In the genomic region with DNA sequence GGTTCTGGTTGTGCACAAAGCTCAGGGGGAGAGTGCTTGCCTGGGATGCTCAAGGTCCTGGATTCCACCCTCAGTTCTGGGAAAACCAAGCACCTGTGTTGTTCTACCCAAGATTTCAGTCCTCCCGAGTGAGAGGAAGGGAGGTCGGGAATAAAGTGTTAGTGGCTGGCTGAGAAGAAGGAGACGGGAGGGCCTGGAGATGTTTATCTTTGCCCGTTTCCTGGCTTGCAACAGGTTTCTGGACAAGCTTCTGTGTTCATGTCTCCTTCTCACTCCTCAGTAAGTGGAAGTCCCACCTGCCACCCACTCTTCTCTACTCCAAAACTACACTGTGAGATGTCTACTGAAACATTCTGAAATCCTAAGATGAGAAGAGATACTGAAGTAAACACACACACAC, we compare ENCODE assay signal across 19 mouse cellular contexts. TPM values are rescaled to one million over a fixed set of nuclear protein-coding genes. Genes with fewer than 3 reads are reported as not detected.
DNase-seq lines count a peak whose midpoint lies in the region; ATAC-seq and TF ChIP-seq lines count a peak whose summit lies in the region.
"Had no signal": no experiment of that assay in that cellular context is flagged by ENCODE, and none has a peak within 500 bp of the region (broad histone marks: within the 10 kb centered on the region; RNA-seq: fewer than 3 reads in every experiment).

No protein-coding gene starts in this region.

- H3K27me3 ChIP-seq in heart, embryonic 13.5 days (replicated peaks): peaks cover 4% of the 10 kb centered on the region; the same call in 1 of the 2 replicates
- H3K27me3 ChIP-seq in kidney, embryonic 16.5 days (ENCODE audit: insufficient read depth, low read length): no peaks in the 10 kb centered on the region
- no peaks in the 10 kb centered on the region; the same call in 1 of the 2 replicates for H3K27me3 ChIP-seq in stomach, embryonic 16.5 days (ENCODE audit: control insufficient read depth, insufficient read depth, low read length)
- H3K27me3 ChIP-seq in stomach, postnatal 0 days (ENCODE audit: control insufficient read depth, insufficient read depth, low read length): no peaks in the 10 kb centered on the region
- H3K27me3 ChIP-seq in intestine, postnatal 0 days (replicated peaks; ENCODE audit: control insufficient read depth, insufficient read depth, low read length): no peaks in the 10 kb centered on the region
- H3K27me3 ChIP-seq: embryonic facial prominence, embryonic 15.5 days; neural tube, embryonic 13.5 days; Patski had no signal

- ATAC-seq in heart, embryonic 13.5 days (ENCODE audit: extremely low read depth, insufficient number of reproducible peaks, low FRiP score, low TSS enrichment): no peak
- no peak for ATAC-seq in kidney, embryonic 16.5 days (ENCODE audit: low FRiP score, low TSS enrichment)
- no peak for ATAC-seq in stomach, embryonic 16.5 days (ENCODE audit: insufficient read depth, low FRiP score)
- no peak for ATAC-seq in stomach, postnatal 0 days (ENCODE audit: low FRiP score, low TSS enrichment)
- no peak for ATAC-seq in intestine, postnatal 0 days
- ATAC-seq: Patski had no signal

- H3K4me3 ChIP-seq in heart, embryonic 13.5 days: no peak overlapping the region
- no peak overlapping the region for H3K4me3 ChIP-seq in kidney, embryonic 16.5 days (ENCODE audit: low read length)
- no peak overlapping the region for H3K4me3 ChIP-seq in stomach, embryonic 16.5 days (replicated peaks; ENCODE audit: low read length)
- no peak overlapping the region for H3K4me3 ChIP-seq in stomach, postnatal 0 days (ENCODE audit: low read depth, low read length)
- no peak overlapping the region for H3K4me3 ChIP-seq in intestine, postnatal 0 days (ENCODE audit: low read depth, low read length)
- H3K4me3 ChIP-seq: embryonic facial prominence, embryonic 15.5 days; forebrain, embryonic 10.5 days; layer of hippocampus, adult 2 months; liver, embryonic 12.5 days; neural tube, embryonic 13.5 days had no signal

- TF ChIP-seq EP300 in stomach, postnatal 0 days (optimal IDR thresholded peaks at IDR 0.05): no peak

- intact Hi-C loops in heart, postnatal 10 days (cut with DNase I): no loop called here

- H3K4me2 ChIP-seq in heart, embryonic 13.5 days: no peak overlapping the region
- H3K4me2 ChIP-seq in kidney, embryonic 16.5 days (replicated peaks; ENCODE audit: low read depth, low read length): no peak overlapping the region
- no peak overlapping the region for H3K4me2 ChIP-seq in stomach, embryonic 16.5 days (ENCODE audit: low read depth, low read length)
- H3K4me2 ChIP-seq in stomach, postnatal 0 days (replicated peaks; ENCODE audit: low read depth): no peak overlapping the region
- H3K4me2 ChIP-seq in intestine, postnatal 0 days (replicated peaks; ENCODE audit: low read depth): no peak overlapping the region
- H3K4me2 ChIP-seq: embryonic facial prominence, embryonic 15.5 days; heart, embryonic 11.5 days; hindbrain, embryonic 14.5 days; liver, embryonic 12.5 days; midbrain, embryonic 11.5 days; neural tube, embryonic 13.5 days had no signal

- no peak for TF ChIP-seq CTCF in stomach, postnatal 0 days (IDR thresholded peaks at IDR 0.05; ENCODE audit: low read depth)
- TF ChIP-seq CTCF in intestine, postnatal 0 days (IDR thresholded peaks at IDR 0.05; ENCODE audit: low read depth): no peak

- 47% methylated on average over 4 of the region's 4 CpGs for WGBS in heart, embryonic 13.5 days
- 12% methylated on average over 4 of the region's 4 CpGs for WGBS in kidney, embryonic 16.5 days
- 32% methylated on average over 4 of the region's 4 CpGs for WGBS in stomach, embryonic 16.5 days
- 25% methylated on average over 4 of the region's 4 CpGs for WGBS in stomach, postnatal 0 days
- WGBS in intestine, postnatal 0 days: 32% methylated on average over 4 of the region's 4 CpGs

- H3K9me3 ChIP-seq in heart, embryonic 13.5 days: no peaks in the 10 kb centered on the region
- no peaks in the 10 kb centered on the region for H3K9me3 ChIP-seq in kidney, embryonic 16.5 days (ENCODE audit: low read length)
- H3K9me3 ChIP-seq in stomach, embryonic 16.5 days (replicated peaks; ENCODE audit: control insufficient read depth, low read length): no peaks in the 10 kb centered on the region
- no peaks in the 10 kb centered on the region for H3K9me3 ChIP-seq in stomach, postnatal 0 days (ENCODE audit: control insufficient read depth, low read length)
- H3K9me3 ChIP-seq in intestine, postnatal 0 days (ENCODE audit: control insufficient read depth): no peaks in the 10 kb centered on the region
- H3K9me3 ChIP-seq: embryonic facial prominence, embryonic 15.5 days; forebrain, embryonic 10.5 days; liver, embryonic 12.5 days; neural tube, embryonic 13.5 days had no signal

- H3K36me3 ChIP-seq in heart, embryonic 13.5 days: no peaks in the 10 kb centered on the region
- H3K36me3 ChIP-seq in kidney, embryonic 16.5 days (ENCODE audit: insufficient read depth, low read length): no peaks in the 10 kb centered on the region
- no peaks in the 10 kb centered on the region for H3K36me3 ChIP-seq in stomach, embryonic 16.5 days (ENCODE audit: control insufficient read depth, insufficient read depth, low read length)
- H3K36me3 ChIP-seq in stomach, postnatal 0 days (ENCODE audit: control insufficient read depth, insufficient read depth, low read length): no peaks in the 10 kb centered on the region
- no peaks in the 10 kb centered on the region for H3K36me3 ChIP-seq in intestine, postnatal 0 days (ENCODE audit: control insufficient read depth, insufficient read depth)
- H3K36me3 ChIP-seq: embryonic facial prominence, embryonic 15.5 days; forebrain, embryonic 10.5 days; liver, embryonic 12.5 days; neural tube, embryonic 13.5 days had no signal

- peaks cover 39% of the 10 kb centered on the region for H3K4me1 ChIP-seq in heart, embryonic 13.5 days
- H3K4me1 ChIP-seq in kidney, embryonic 16.5 days (ENCODE audit: insufficient read depth, low read length): peaks cover 61% of the 10 kb centered on the region
- peaks cover 2% of the 10 kb centered on the region; the same call in 1 of the 2 replicates for H3K4me1 ChIP-seq in stomach, embryonic 16.5 days (ENCODE audit: control insufficient read depth, insufficient read depth, low read length)
- H3K4me1 ChIP-seq in stomach, postnatal 0 days (replicated peaks; ENCODE audit: control insufficient read depth, insufficient read depth): no peaks in the 10 kb centered on the region
- H3K4me1 ChIP-seq in intestine, postnatal 0 days (replicated peaks; ENCODE audit: control insufficient read depth, insufficient read depth, low read length): no peaks in the 10 kb centered on the region
- H3K4me1 ChIP-seq: neural tube, embryonic 13.5 days had no signal

- H3K9ac ChIP-seq in heart, embryonic 13.5 days: no peak overlapping the region
- no peak overlapping the region for H3K9ac ChIP-seq in kidney, embryonic 16.5 days (replicated peaks; ENCODE audit: low read length)
- H3K9ac ChIP-seq in stomach, embryonic 16.5 days (ENCODE audit: low read length): no peak overlapping the region
- no peak overlapping the region for H3K9ac ChIP-seq in stomach, postnatal 0 days (ENCODE audit: low read length)
- no peak overlapping the region for H3K9ac ChIP-seq in intestine, postnatal 0 days (ENCODE audit: low read depth, low read length)
- H3K9ac ChIP-seq: embryonic facial prominence, embryonic 15.5 days; hindbrain, embryonic 14.5 days; liver, embryonic 12.5 days; neural tube, embryonic 13.5 days had no signal

- DNase-seq in heart, postnatal 10 days: no peak
- no peak for DNase-seq in kidney, adult 18-20 months
- no peak for DNase-seq in stomach, postnatal 0 days (ENCODE audit: low spot score)
- DNase-seq in cerebellum, adult 9-11 months: no peak
- DNase-seq: cerebellum, postnatal 10 days; left cerebral cortex, postnatal 4 days had no signal

- peak overlapping the region; percentile 39; the same call in 1 of the 2 replicates for H3K27ac ChIP-seq in heart, embryonic 13.5 days (replicated peaks)
- H3K27ac ChIP-seq in kidney, embryonic 16.5 days (ENCODE audit: low read length): peak overlapping the region; percentile 67
- 0 out of 2 replicates have a peak overlapping the region, but pooled peaks have one; percentile 32 for H3K27ac ChIP-seq in stomach, embryonic 16.5 days (ENCODE audit: low read length)
- H3K27ac ChIP-seq in stomach, postnatal 0 days (replicated peaks): no peak overlapping the region
- H3K27ac ChIP-seq in intestine, postnatal 0 days (ENCODE audit: low read depth, low read length): 0 out of 2 replicates have a peak overlapping the region, but pooled peaks have one; percentile 21
- H3K27ac ChIP-seq: embryonic facial prominence, embryonic 15.5 days; forebrain, embryonic 10.5 days; hindbrain, embryonic 14.5 days; layer of hippocampus, adult 2 months; liver, embryonic 12.5 days; neural tube, embryonic 13.5 days had no signal

RNA-seq across cellular contexts. Expression of gene Fli1, which starts 39.2 kb away (rescaled TPM):
- 18.3 and 18.6 TPM in 2 replicates for polyA plus RNA-seq in heart, embryonic 13.5 days (2015; fragmentation: Nextera tagmentation; extraction: Ambion mirVana)
- total RNA-seq in heart, postnatal 10 days (2021): 10 to 100 TPM; 41.1 to 47.5 TPM
- polyA plus RNA-seq in kidney, embryonic 16.5 days (2015; fragmentation: Nextera tagmentation; extraction: Ambion mirVana): 29.4 and 30.3 TPM in 2 replicates
- polyA plus RNA-seq in stomach, embryonic 16.5 days (2015; fragmentation: Nextera tagmentation; extraction: Ambion mirVana): 9.9 and 12.8 TPM in 2 replicates
- 4.6 and 4.9 TPM in 2 replicates for polyA plus RNA-seq in stomach, postnatal 0 days (2015; fragmentation: Nextera tagmentation; extraction: Ambion mirVana)
- 6.0 and 6.1 TPM in 2 replicates for polyA plus RNA-seq in intestine, postnatal 0 days (2015; fragmentation: Nextera tagmentation; extraction: Ambion mirVana)
